Mouse (Mus musculus): ENCODE results near the gene Nmur1. TPM values are rescaled to one million over a fixed set of nuclear protein-coding genes. Genes with fewer than 3 reads are reported as not detected.
A peak's percentile ranks its signal among the peaks of the same experiment; 100 is the strongest.

Nmur1 gene
- total and polyA plus RNA-seq, 3 experiments = not detected

DNA sequence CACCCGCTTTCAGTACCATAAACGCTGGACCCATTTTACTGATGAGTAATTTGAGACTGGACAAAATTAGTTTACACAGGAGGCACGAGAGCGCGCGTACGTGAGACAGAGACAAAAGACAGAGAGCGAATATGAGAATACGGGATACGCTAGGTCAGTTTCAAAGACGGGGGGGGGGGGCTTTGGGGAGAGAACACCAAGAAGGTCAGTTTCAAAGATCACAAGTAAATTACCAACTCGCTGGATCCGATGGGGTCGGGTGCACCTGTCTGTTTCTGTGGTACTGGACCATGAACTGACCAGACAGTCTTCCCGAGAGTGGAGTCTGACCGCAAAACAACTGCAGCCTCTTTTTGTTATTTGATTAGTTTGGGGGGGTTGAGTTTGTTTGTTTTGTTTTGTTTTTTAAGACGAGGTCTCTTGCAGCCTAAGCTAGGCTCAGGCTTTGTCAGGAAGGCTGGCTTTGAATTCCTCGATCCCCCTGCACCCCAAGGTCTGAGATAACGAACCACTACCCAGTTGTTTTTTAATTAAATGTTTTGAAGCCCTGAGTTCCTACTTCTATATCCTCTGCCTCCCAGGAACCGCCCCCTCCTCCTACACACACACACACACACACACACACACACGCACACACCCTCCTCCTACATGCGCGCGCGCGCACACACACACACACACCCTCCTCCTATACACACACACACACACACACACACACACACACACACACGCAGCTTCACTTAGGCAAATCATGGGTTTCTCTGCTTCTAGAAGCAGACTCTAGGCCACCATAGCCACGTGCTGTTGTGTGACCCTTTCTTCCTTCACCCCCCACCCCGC lies 15.1 kb upstream of the Nmur1 start (continued):
- 0 out of 2 replicates have a peak, but pooled peaks have one; percentile 3 for TF ChIP-seq SMC3 (IDR thresholded peaks at IDR 0.05; ENCODE audit: low read depth, low read length)
- no peak; the same call in 1 of the 2 replicates for TF ChIP-seq ETS1 (IDR thresholded peaks at IDR 0.05; ENCODE audit: low read depth, low read length)
- TF ChIP-seq ZC3H11A (IDR thresholded peaks at IDR 0.05; ENCODE audit: low read depth, low read length) = no peak
- no peak; the same call in 1 of the 2 replicates for TF ChIP-seq CHD2 (IDR thresholded peaks at IDR 0.05; ENCODE audit: low read length)
- no peak for TF ChIP-seq MEF2A (IDR thresholded peaks at IDR 0.05; ENCODE audit: extremely low read depth, insufficient replicate concordance, low read depth, low read length, poor library complexity, severe bottlenecking)
- peak; percentile 96 for TF ChIP-seq MAZ (IDR thresholded peaks at IDR 0.05; ENCODE audit: low read depth, low read length)
- no peak for TF ChIP-seq JUND (IDR thresholded peaks at IDR 0.05; ENCODE audit: low read depth, low read length)
- peak; percentile 72 for TF ChIP-seq ZMIZ1 (IDR thresholded peaks at IDR 0.05; ENCODE audit: low read depth, low read length)
- TF ChIP-seq TAL1 (IDR thresholded peaks at IDR 0.05; ENCODE audit: low read length) = no peak; the same call in 1 of the 2 replicates
- TF ChIP-seq POLR2A (IDR thresholded peaks at IDR 0.05; ENCODE audit: control insufficient read depth in 1 of 2, insufficient read depth in 1 of 2, low read depth in 1 of 2, low read length in 2 of 2, poor library complexity in 1 of 2) = peak in 1 of 2 experiments; percentile 66; a peak in 2 of 4 replicates
- TF ChIP-seq USF1 (IDR thresholded peaks at IDR 0.05; ENCODE audit: low read depth, low read length) = peak; percentile 69
- TF ChIP-seq NRF1 (IDR thresholded peaks at IDR 0.05; ENCODE audit: insufficient read depth, low read depth, low read length, poor library complexity, severe bottlenecking) = peak; percentile 64; the same call in 1 of the 2 replicates
- TF ChIP-seq ZKSCAN1 (IDR thresholded peaks at IDR 0.05; ENCODE audit: low read depth, low read length) = no peak
- no peak for TF ChIP-seq RAD21 (IDR thresholded peaks at IDR 0.05; ENCODE audit: low read depth, low read length)
- TF ChIP-seq MAX (IDR thresholded peaks at IDR 0.05; ENCODE audit: low read length) = peak; percentile 82
- TF ChIP-seq POLR2AphosphoS2 (IDR thresholded peaks at IDR 0.05; ENCODE audit: low read length) = peak; percentile 68; the same call in 1 of the 2 replicates
- no peak for TF ChIP-seq ZNF384 (IDR thresholded peaks at IDR 0.05; ENCODE audit: low read depth, low read length)
- no peak for TF ChIP-seq MAFK (IDR thresholded peaks at IDR 0.05; ENCODE audit: borderline replicate concordance, low read depth, low read length)
- TF ChIP-seq POLR2AphosphoS5 (IDR thresholded peaks at IDR 0.05; ENCODE audit: borderline replicate concordance, low read depth, low read length) = peak; percentile 69; the same call in 1 of the 2 replicates
- TF ChIP-seq RCOR1 (IDR thresholded peaks at IDR 0.05; ENCODE audit: low read depth, low read length) = peak; percentile 50; the same call in 1 of the 2 replicates
- TF ChIP-seq MXI1 (IDR thresholded peaks at IDR 0.05; ENCODE audit: low read depth, low read length) = peak; percentile 80
